Mouse (Mus musculus) cerebellum, adult 2 months (tissue): ENCODE measurements at regions not wholly inside any gene's neighbourhood (a gene's known extent, or its start where the extent isn't known, plus 50 kb on each side); places are given as distances from the start of the nearest gene placed in this dataset.

Source experiments
- CTCF ChIP-seq: fragments of 200-500 bp; IDR thresholded peaks from 2 replicates; pipeline ENCODE4 v1.5.1; 2011; ENCODE audit warnings: low read depth, mild to moderate bottlenecking, control low read depth, low read length, moderate library complexity, borderline replicate concordance; ENCODE audit not compliant: insufficient read depth
- POLR2A ChIP-seq: fragments of 200-500 bp; IDR thresholded peaks from 2 replicates; pipeline ENCODE4 v1.6.1; 2011; ENCODE audit warnings: low read length, control low read depth, borderline replicate concordance; ENCODE audit not compliant: insufficient read depth

DNA sequence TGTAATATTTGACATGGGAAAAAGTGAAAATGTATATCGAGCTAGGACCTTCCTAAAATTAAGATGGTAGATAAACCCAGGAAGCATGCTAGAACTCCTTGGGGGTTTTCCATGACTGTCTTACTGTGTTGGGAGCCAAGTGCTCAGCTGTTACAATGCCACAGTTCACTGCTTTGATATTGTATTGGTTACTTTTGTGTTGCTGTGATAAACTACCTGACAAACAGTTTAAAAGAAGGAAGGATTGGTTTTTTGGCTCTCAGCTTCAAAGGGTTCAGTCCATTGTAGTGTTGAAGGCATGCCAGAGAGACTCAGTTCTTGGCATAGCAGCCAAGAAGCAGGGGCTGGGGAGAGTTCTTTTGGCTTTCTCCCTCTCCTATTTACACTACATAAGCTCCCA, 272.1 kb upstream of the Fbxl7 start:
- no peak for TF ChIP-seq CTCF
- TF ChIP-seq POLR2A, result no peak
